Mouse (Mus musculus) retina, postnatal 1 day (tissue): Measurements from ENCODE around the gene Klrb1.
"Not testable (repeated sequence)": the region's sequence is repeated elsewhere in the genome, so short reads cannot be mapped to it uniquely, and the experiment has no call there.

Experiments
- DNase-seq: peaks from one replicate; pipeline ENCODE4 v3.0.0-alpha.2; 2012

The Klrb1 gene

DNA sequence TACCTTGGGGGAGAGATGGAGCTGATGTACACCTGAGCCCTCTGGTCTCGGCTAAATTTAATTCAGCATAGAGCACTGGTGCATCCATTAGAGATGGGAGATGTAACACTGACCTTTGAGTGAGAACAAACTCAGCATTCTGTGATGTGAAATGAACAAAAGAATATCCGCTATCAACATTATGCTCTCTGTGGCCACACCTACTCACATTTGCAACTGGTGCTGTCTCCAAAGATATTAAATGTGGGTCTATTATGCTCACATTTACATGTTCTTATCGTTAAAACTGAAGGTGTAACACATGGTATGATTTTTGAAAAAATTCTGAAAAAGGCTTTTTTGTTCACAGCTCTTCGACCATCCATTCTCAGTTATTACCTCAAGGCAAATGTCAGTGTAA, at the start of gene Klrb1:
Klrb1 (minus strand) TSS at position 101 of the 400 bp plus-strand sequence.
- DNase-seq: no peak

DNA sequence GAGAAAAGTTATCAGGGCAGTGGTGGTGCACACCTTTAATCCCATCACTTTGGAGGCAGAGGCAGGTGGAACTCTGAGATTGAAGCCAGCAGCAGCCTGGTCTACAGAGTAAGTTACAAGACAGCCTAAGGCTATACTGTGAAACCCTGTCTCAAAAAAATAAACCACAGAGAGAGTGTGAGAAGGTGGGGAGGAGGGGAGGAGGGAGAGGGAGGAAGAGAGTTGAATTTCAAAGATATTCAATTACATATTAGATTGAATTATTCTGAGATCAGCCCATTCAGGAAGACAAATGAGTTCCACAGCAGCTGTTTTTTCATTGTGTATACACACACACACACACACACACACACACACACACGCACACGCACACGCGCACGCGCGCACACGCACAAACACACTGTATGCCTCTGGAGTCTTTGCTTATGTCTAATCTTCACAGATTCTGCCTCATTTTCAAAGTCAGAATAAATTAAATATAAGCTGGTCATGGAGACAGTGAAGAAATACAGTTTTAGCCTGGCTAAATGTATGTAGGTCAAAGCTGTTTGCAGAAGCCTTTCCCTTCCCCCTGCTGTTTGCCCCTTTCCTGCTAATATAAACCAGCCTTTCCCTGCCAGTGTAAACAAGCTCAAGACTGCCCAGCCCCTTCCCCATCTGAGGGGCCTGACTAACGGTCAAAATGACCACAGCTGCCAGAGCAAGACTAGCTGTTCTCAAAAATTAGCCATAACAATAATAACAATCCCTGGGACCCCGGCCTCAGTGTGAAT, 46.8 kb upstream of the Klrb1 start:
- DNase-seq: peak; percentile 92

DNA sequence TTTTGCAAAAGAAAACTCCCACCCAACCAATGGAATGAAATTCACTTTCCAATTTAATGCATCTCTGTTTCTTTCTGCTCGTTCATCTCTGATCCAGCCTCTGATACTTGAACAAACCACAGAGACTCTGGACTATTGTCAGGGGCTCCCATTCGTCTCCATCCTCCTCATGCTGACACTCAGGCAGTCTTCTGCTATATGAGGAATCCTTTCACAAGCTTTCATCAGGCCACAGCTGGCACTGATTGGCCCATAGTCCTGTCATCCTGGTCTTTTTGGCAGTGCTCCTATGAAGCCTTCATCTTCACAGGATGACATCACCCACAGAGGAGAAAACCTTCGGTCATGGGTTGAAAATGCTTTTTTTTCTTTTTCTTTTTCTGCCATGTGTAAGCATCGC, 45.2 kb upstream of the Klrb1 start:
- DNase-seq: peak; percentile 10

DNA sequence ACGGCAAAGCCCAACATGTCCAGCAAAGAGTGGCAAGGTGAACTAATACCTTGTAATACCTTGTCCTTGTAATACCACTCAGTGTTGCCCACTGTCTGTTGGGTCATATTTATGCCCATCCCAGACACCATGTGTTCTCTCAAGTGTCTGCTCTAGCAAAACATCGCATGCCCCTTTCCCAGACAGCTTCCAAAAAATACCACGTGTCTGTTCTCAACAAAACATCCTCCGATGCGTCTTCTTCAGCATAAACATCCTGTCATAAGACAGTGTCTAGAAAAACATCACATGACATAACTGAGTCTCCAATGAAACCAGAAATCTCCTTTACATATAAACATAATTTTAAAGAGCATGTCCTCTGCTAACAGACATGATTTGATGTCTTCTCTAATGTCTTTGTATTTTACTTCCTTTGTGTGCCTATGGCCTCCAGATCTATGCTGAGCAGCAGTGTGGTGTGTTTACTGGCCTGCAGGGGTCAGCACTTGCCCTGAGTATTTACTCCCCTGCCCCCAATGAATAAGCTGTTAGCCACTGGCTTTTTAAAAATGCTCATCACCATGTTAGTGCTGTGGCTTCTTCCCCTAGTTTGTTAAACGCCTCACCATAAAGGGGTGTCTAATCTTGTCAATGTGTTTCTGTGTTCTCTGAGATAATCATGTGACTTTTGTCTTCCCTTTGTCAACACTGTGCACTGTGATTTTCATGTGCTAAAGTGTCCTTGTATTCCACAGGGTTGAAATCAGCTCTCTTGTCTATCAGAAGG, 43.8 kb upstream of the Klrb1 start:
- DNase-seq: peak; percentile 90

DNA sequence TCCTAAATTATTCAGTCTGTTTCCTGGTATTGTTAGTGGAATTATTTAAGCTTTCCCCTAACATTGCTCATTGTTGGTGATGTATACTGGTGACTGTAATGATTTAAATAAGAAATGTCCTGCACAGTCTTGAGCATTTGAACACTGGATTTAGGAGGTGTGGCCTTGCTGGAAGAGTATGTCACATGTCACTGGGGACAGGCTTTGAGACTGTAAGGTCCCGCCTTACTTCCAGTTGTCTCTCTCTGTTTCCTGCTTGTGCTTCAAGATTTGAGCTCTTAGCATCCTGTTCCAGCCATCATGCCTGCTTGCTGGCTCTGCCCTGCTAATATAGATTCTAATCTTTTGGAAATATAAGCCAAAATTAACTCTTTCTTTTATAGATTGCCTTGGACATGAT, 42.4 kb upstream of the Klrb1 start:
- DNase-seq: peak; percentile 18

DNA sequence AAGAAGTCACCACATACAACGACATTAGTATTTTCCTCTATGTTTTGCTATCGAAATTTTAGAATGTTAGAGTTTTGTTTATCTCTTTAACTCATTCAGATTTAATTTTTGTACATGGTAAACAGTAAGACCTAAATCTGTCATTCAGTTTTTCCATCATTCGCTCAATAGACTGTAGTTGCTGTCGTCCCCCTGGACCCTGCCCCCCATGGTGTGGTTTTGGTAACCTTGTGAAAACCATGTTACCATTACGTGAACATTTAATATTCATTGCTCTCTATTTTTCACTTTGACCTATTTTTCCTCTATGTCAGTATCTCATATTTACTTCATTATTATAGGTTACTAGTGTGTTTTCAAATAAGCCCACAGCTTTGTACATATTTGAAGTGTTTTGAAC, 41.7 kb upstream of the Klrb1 start:
- no peak for DNase-seq

DNA sequence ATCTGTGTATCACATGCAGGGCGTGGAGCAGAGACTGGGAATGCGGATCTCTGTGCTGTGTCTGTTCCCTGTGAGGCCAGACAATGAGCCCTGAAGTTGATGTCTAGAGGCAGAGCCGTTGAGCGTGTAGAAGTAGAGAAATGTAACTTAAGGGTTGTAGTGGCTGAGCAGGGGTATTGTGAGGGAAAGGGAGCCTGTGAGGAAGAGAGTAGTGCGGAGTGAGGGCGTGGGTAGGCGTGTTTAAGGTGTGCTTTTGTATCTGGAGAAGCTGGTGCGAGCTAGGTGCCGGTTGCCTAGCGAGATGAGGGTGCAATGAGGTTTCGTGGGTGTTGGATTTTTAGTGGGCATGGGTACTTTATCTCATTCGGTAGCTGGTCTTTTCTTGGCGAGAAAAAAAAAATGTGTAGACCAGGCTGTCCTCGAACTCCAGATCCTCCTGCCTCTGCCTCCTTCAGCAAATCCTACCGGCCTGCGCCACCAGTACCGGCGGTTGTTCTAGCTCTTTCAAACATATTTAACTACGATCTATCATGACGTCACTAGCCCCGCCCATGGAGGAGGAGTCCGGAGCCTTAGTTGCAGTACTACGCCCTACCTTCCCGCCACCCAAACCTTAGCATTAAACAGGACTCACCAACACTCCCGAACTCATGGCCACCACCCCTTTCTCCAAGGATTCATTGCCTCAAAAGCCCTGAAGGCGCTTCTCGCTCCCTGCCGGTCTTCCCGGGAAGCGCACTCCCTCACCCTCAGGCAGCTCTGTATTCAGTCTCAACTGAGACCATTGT, 41.1 kb upstream of the Klrb1 start:
- DNase-seq: peak; percentile 99

DNA sequence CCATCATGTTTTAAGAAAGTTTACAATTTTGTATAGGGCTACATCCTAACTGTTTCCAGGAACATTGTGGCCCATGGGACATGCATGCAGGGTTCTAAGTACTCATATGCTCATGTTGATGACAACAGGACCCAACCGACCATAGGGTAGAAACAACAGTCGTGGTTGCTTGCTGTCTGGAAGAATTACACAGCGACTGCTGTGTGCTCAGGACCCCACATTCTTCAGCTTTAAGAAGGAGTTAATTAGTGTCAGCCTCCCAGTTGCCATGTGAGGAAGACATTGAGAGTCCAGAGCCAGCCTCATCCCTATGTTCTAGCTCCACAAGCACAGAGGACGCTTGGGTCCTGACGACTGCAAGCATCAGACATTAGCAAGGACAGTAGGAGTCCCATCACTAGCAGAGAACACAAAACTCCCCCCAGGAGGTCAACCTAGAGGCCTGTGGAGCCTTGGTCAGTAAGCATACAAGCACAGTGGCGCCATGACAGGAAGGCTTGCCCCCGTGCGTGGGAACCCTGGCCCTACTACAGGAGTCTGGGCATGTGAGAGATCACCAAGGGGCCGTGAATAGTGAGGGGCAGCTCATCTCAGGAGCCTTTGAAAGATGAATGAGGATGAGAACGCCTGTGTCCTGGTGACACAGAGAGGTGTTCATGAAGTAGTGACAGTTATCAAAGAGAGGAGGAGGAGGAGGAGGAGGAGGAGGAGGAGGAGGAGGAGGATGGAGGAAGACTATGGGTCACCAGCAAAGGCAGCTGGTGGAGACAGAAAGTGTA, 40.2 kb upstream of the Klrb1 start:
- not testable (repeated sequence) for DNase-seq

DNA sequence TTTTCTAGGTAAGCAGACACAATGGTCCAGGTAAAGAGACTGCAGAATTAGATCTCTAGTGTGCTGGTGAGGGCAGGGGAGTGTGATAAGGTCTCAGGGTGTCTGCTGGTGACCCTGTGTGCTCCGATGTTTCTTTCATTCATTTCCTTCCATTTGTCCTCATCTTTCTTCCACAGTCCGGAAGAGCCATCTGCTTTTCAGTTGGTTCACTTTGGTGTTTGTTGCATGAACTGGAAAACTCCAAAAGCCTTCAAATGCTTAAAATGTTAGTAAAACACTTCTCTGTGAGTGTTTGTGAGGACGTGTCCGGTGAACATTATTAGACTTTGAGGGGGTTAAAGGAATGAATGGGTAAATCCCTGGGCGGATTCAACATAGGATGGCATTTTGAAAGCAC, 38.3 kb upstream of the Klrb1 start:
- no peak for DNase-seq

DNA sequence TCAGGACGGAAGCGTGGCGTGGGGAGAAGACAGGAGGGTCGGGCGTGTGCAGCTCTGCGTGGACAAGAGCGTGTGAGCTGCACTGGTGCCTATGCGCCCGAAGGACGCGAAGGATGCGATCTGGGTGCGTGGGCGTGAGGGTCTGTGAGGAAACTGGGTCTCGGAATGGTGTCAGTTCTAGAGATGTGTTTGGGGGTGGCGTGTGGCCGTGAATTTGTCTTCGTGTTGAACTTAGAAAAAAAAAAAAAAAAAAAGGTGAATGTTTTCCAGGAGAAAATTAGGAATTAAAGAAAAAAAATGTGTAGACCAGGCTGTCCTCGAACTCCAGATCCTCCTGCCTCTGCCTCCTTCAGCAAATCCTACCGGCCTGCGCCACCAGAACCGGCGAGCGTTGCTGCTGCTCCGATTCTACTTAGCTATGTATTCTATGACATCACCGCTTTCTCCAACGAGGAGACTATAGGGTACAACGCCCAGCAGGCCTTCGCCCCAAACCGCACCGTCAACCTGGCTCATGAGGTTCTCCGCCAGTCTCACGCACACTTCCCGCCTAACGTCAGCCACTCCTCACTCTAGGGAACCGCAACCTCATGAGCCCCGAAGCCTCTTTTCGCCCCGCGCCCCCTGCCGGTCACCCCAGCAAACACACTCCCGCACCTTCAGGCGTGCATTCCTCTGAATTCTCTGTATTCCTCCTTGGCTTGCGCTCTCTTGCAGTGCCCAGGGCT, 37.7 kb upstream of the Klrb1 start:
- DNase-seq: peak; percentile 92

DNA sequence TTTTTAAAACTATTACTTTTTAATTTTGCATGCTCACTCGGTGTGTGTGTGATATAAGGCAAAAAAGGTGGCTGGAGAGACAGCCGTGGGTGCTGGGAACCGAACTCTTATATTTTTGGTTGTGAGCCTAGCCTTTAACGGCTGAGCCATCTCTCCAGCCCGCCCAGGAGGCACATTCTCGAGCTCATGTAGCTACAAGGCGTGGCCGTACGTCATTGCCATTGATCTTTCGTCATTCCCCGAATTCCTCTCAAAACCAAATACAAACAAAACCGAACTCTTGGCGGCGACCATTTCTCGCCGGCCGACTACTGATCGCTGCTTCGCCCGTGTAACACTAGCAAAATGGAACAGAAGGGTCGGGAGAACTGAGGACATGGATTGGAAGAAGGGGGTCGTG, 37.2 kb upstream of the Klrb1 start:
- DNase-seq: peak; percentile 91

DNA sequence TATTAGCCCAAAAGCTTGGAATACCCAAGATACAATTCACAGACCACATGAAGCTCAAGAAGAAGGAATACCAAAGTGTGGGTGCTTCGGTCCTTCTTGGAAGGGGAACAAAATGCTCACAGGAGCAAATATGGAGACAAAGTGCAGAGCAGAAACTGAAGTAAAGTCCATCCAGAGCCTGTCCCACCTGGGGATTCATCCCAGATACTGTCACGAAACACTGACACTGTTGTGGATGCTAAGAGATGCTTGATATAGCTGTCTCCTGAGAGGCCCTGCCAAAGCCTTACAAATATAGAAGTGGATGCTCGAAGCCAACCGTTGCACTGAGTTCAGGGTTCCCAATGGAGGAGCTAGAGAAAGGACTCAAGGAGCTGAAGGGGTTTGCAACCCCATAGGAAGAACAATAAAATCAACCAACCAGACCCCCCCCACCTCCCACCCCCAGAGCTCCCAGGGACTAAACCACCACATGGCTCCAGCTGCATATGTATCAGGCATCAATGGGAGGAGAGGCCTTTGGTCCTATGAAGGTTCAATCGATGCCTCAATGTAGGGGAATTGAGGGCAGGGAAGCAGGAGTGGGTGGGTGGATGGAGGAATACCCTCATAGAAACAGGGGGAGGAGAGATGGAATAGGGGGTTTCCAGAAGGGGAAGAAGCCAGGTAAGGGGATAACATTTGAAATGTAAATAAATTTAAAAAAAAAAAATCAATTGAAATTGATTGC, 36.5 kb upstream of the Klrb1 start:
- no peak for DNase-seq

DNA sequence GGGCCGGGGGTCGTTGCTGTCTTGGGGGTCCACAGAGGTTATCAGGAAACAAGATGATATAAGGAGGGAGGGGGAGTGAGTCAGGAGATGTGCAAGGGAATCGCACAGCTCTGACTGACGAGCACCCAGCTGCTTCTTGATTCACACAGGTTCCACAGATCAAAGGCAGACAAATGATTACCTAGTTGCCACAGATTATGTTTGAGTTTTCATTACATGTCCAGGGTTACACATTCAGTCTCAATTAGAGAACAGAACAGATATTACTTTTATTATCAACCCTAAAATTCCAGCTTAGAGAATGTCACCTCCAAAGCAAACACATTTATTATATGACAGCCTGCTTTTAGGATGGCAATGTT, 32.5 kb upstream of the Klrb1 start:
- DNase-seq: not testable (repeated sequence)

DNA sequence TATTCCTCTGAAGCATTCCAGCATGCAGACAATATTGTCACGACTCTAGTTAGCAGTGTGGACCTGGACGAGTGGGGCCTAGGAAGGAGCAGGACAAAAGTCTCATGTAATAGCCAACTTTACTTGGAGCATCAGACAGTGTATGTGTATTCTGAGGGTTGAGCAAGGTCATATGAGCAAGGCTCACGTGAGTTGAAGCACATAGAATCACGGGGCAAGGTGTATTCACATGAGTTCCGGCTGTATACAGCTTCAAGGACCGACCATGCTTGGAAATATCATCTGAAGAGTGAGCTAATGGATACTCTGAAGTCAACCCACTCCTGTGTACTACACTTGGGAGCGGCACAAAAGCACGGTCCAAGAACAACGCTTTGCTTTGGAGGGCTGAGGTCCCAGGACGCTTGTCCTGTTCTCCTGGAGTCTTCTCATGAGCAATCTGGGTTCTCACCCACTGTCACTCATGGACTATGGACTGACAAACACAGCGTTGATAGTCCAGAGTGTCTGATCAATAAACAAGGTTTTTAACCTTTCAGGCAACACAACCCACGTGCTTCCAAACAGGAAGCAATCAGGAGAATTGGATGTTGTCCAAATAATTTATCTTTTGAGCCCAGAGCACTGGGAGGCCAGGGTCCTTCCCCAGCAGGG, 32.0 kb upstream of the Klrb1 start:
- not testable (repeated sequence) for DNase-seq

DNA sequence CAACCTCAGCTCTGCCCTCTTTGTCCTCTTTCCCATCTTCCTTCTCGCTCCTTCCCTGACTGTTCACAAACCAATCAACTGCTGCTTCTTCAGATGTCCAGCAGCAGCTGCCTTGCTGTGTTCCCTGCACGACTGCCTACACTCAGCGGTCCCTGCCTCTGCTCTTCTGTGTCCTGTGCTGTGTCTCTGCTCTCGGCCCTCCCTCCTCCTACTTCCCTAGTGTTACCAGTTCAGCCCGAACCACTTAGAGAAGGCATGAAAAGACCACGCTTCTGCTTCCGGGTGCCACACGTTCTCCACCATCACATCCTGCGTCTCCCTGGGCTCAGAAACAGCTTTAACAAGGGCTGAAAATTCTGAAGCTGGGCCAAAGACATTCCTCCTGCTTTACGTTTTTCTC, 31.4 kb upstream of the Klrb1 start:
- peak; percentile 33 for DNase-seq

DNA sequence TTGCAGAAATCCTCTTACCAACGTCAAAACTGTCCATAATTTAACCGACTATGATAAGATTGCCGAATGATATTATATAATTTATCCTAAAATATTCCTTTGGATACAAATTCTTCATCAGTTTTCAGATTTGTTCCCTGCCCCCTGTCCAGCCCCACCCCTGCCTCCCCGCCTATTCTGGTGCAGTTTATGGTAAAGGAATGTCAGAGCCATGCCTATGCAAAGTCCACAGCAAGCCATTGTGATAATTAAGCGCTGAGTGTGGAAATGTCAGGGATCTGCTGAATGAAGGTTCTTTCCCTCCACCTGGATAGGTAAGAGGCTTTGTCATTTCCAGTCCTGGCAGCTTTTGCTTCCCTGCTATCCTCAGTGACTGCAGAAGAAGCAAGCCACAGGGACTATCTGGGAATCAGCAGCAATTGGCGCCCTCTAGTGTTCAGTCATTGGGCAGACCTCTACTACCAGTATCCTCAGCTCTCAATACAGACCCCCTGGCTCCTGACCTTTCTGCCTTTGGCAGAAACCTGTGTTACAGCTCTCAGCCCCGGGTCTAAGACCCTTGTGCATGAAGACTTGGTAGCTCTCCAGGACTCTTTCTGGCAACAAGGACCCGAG, 30.9 kb upstream of the Klrb1 start:
- DNase-seq: peak; percentile 89

DNA sequence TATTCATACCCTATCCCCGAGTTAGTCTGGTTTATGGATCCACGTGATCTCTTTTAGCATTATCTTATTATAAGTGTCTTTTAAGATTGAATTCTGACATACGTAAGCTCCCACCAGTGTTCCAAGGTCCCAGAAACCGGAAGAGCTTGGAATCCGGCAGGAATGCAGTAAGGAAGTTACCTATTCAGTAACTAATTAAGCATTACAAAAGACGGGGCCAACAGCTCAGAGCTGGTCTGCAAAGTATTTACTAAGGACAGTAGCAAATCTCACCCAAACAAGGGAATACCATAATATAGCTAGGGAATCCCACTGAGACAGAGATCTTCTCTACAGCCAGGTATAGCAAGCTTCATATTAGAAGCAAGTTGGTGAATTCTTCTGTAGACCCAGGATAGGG, 24.1 kb upstream of the Klrb1 start:
- DNase-seq: not testable (repeated sequence)

DNA sequence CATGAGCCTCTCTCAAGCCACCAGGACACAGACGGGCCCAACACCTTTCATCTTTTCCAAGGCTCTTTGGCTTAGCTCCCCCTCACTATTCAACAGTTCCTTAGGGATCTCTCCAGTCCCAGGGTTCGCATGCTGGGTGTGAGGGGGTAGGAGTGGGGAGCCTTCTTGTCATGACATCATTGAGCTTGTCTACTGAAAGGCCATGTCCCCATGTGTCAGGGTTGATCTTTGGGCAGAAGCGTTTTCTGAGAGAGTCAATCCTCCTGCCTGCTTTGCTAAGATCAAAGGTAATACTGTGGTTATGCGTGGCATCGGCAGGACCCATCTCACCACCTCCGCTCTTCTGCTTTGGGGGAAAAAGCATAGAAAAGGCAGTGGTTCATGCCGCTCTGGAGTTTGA, 14.6 kb upstream of the Klrb1 start:
- DNase-seq: no peak

DNA sequence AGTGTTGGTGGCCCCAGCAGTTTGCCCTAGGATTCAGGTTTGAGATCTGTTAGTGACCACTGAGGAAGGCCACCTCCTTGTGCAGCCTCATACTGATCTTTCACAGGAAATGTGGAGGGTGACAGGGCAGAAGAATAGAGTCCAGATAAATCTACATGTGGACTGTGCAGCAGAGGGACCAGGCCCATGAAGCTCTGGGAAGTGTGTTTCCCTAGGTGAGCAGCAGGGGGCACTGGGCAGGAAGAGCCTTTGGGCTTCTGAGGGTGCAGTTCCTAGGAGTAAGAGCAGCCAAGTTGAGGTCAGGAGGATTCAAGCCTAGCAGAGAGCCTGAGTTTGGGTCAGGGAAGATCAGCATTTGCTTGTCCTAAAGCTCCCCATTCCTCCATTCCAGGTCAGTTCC, 13.2 kb upstream of the Klrb1 start:
- peak; percentile 24 for DNase-seq

DNA sequence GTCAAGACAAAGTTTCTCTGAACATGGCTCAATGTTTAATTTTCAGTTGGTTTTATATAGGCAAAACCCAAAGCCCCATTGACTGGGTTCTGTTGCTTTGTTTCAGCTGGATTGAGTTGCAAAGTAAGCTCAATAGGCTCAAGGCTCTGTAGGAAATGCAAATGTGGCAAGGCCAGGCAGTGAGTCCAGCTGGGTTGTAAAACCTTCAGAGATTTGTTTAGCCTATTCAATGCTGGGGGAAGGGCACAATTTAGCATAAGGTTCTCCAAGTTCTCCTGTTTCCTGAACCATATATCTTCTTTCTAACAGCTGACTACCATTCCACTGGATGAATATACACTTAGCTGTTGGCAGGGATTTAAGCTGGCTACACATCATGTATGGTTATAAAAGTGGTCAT, 12.0 kb upstream of the Klrb1 start:
- no peak for DNase-seq
